In the genomic region with DNA sequence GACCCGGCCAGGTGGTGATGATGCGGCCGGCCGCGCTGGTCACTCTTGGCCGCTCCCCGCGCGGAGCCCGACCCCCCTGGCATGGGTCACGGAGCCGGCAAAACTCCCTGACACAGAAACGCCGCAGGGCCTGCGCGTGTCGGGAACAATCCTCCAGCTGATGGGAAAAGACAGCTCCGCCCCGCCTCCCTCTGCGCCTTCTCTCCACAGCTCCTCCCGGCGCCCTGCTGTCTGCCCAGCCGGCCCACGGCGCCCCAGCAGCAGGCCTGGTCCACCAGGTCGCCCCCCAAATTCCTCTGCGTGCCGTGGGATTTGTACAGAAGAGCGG, we compare ENCODE assay signal across 8 mouse cellular contexts. TPM values are rescaled to one million over a fixed set of nuclear protein-coding genes. Genes with fewer than 3 reads are reported as not detected.
A peak's percentile ranks its signal among the peaks of the same experiment; 100 is the strongest.
DNase-seq lines count a peak whose midpoint lies in the region; ATAC-seq lines count a peak whose summit lies in the region.

No protein-coding gene starts in this region.

- under 1% methylated on average over 29 of the region's 29 CpGs for WGBS in forebrain, embryonic 13.5 days

- peaks cover 87% of the 10 kb centered on the region for H3K27me3 ChIP-seq in forebrain, embryonic 13.5 days

- peak; percentile 11 for DNase-seq in right cerebral cortex, postnatal 25 days
- DNase-seq in right cerebral cortex, postnatal 36 days (ENCODE audit: low spot score in 2 of 2): no peak
- peak; percentile 58 for DNase-seq in kidney, postnatal 10 days
- DNase-seq in neural tube, embryonic 10.5 days (ENCODE audit: extremely low spot score, low spot score): peak; percentile 68
- no peak for DNase-seq in gastrocnemius, postnatal 36 days
- no peak for DNase-seq in thymus, adult 18-20 months

- intact Hi-C loops in gastrocnemius, postnatal 36 days (cut with DNase I): no loop called here

- H3K27ac ChIP-seq in forebrain, embryonic 13.5 days: no peak overlapping the region

- no peak for ATAC-seq in forebrain, embryonic 13.5 days
- no peak for ATAC-seq in granulocyte monocyte progenitor cell, adult 5-6 weeks (replicated peaks; ENCODE audit: poor library complexity, severe bottlenecking)

- H3K4me2 ChIP-seq in forebrain, embryonic 13.5 days: peak overlapping the region; percentile 84

- H3K9me3 ChIP-seq in forebrain, embryonic 13.5 days (replicated peaks): no peaks in the 10 kb centered on the region

- peak overlapping the region; percentile 45 for H3K4me3 ChIP-seq in forebrain, embryonic 13.5 days

- H3K9ac ChIP-seq in forebrain, embryonic 13.5 days: peak overlapping the region; percentile 54

- H3K4me1 ChIP-seq in forebrain, embryonic 13.5 days: peaks cover 29% of the 10 kb centered on the region

- no peaks in the 10 kb centered on the region for H3K36me3 ChIP-seq in forebrain, embryonic 13.5 days (ENCODE audit: poor library complexity, severe bottlenecking)

RNA-seq across cellular contexts. Expression of gene Pax2, which starts 35.7 kb away (rescaled TPM):
- polyA plus RNA-seq in forebrain, embryonic 13.5 days (2015; fragmentation: Nextera tagmentation; extraction: Ambion mirVana): 0.05 TPM in 1 of 2 replicates, not detected in the other
- total RNA-seq in gastrocnemius, postnatal 36 days (2021): not detected
- total RNA-seq in granulocyte monocyte progenitor cell, adult 5-6 weeks (2014; fragmentation: Nextera tagmentation): not detected in 2 replicates
- total RNA-seq in granulocyte monocyte progenitor cell, adult 5-6 weeks (2017): not detected in 2 replicates

Comparison
In these comparisons a context has a peak if more than half of its experiments do, and no peak if none do; other contexts are left out.
1. DNase-seq: peak in right cerebral cortex, postnatal 25 days (single experiment), kidney, postnatal 10 days (single experiment) and neural tube, embryonic 10.5 days (single experiment); none in right cerebral cortex, postnatal 36 days (0 of 2), gastrocnemius, postnatal 36 days (0 of 2) and thymus, adult 18-20 months (0 of 2).